Mouse (Mus musculus) gastrocnemius, postnatal 36 days (tissue): ENCODE results near the gene Lypd4. TPM values are rescaled to one million over a fixed set of nuclear protein-coding genes. Genes with fewer than 3 reads are reported as not detected.
"Not testable (repeated sequence)": the region's sequence is repeated elsewhere in the genome, so short reads cannot be mapped to it uniquely, and the experiment has no call there.

Source experiments
- DNase-seq, 2 experiments: peaks; one replicate each; pipeline ENCODE4 v3.0.0; 2022
- intact Hi-C: fragments of 180-260 bp; cut with DNase I; formaldehyde crosslinking; loops from one replicate; pipeline ENCODE4 v1.15.1; 2025
- long read RNA-seq, 2 experiments: library from polyadenylated mRNA; stranded (forward); transcript quantifications; one replicate each; pipeline ENCODE4 v2.0.0; 2021
- total RNA-seq, 2 experiments: library from RNA; stranded (reverse); gene quantifications; 2 replicates each; pipeline ENCODE4 v1.2.3; 2021

The Lypd4 gene
- not detected for total RNA-seq
- long read RNA-seq, experiment 1 = 0 reads
- long read RNA-seq, experiment 2 = 0 reads

GRCm38 (mm10) chr7:24869532-24870165 is at the start of gene Lypd4, which contains the start of gene Dmrtc2:
TSS of gene Lypd4 (minus strand) at chr7:24869941.
TSS of gene Dmrtc2 (plus strand) at chr7:24870057.
- intact Hi-C loops = no loop called here
- no peak for DNase-seq

DNA sequence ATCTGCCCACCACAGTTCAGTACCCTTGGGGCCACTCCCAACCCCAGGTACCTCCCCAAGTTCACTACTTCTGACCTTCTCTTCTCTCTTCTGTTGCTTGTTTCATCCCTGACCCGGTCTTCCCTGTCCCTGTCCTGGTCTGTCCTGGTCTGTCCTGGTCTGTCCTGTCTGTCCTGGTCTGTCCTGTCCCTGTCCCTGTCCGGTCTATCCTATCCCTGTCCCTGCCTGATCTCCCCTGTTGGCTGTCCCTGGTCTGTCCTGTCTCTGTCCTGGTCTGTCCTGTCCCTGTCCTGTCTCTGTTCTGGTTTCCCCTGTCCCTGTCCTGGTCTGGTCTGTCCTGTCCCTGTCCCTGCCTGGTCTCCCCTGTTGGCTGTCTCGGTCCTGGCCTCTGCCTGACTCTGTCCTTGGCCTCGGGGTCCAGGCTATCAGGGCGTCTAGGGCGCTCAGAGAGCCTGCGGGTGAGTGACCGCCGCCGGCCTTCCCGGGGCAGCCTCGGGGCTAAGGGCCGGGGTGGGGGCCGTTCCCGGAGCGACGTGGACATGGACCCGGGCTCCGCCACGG is 49.1 kb upstream of the Lypd4 start:
- intact Hi-C loops = no loop called here
- no peak for DNase-seq

DNA sequence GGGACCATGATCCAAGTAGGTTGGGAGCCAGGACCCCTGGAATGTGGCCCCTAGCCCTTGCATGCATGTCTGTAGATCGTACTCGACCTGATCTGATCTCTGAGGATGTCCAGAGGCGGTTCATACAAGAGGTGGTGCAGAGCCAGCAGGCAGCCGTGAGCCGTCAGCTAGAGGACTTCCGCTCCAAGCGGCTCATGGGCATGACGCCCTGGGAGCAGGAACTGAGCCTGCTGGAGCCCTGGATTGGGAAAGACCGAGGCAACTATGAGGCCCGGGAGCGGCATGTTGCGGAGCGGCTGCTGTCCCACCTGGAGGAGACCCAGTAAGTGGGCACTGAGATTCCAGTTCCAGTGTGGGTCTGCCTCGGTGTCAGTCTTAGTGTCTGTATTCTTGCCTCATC is 42.7 kb upstream of the Lypd4 start:
- no peak for DNase-seq
- intact Hi-C loops = no loop called here

- no peak for DNase-seq
- intact Hi-C loops = loop anchor here (10.0 kb wide), 1 partner anchor 168 kb away; the partner anchor contains the start of genes Grik5 and Zfp574
Observed at GRCm38 (mm10) chr7:24907211-24907748, 37.5 kb upstream of the Lypd4 start.

GRCm38 (mm10) chr7:24906551-24906950 is 36.8 kb upstream of the Lypd4 start:
- intact Hi-C loops = loop anchor here (10.0 kb wide), 1 partner anchor 168 kb away; the partner anchor contains the start of genes Grik5 and Zfp574
- DNase-seq = no peak

- no peak for DNase-seq
- intact Hi-C loops = loop anchor here (2.0 to 10.0 kb wide), 2 partner anchors 14 to 170 kb away; partner anchors contain the start of genes Grik5 and Zfp574
Observed at GRCm38 (mm10) chr7:24904936-24905335, 35.2 kb upstream of the Lypd4 start.

DNA sequence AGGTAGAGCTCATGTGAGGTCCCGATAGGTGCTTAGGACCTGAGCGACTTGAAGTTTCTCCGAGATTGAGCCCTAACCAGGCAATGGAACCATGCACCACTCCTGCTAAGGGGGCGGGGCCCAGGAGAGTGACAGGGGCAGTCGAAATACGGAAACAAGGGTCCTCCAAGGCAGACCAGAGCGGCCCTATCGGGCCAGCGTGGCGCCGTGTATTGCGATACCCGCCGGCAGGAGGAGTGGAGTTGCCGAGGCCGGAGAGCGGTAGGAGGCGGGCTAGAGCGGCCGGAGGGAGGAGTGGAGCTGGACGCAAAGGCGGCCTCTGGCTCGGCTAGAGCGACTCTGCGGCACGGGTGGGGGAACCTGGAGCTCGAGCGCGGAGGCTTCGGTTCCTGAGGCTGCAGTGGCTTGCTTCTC is 34.3 kb upstream of the Lypd4 start:
- peak; percentile 90 to 96 for DNase-seq
- intact Hi-C loops = loop anchor here (2.0 to 10.0 kb wide), 2 partner anchors 13 to 171 kb away; partner anchors contain the start of genes Grik5 and Zfp574

DNA sequence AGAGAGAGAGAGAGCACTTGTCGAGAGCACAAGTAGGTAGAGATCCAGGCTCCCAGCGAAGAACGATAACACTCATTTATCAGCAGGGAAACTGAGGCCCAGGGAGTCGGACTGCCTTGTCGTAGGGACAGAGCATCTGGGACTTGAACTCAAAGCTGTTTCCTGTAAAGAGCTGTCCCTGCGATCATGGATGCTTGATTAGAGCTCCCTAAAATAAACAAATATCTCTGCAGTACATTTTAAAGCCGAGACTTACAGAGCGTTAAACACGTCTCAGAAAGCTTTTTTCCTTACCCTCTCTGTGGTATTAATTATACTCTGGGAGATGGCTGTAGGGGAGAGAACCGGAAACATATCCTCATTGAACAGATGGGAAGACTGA is 33.7 kb upstream of the Lypd4 start:
- intact Hi-C loops = loop anchor here (10.0 kb wide), 1 partner anchor 171 kb away; the partner anchor contains the start of genes Grik5 and Zfp574
- no peak for DNase-seq

GRCm38 (mm10) chr7:24902630-24903443 is 33.1 kb upstream of the Lypd4 start, which contains the start of gene Arhgef1:
TSS of gene Arhgef1 (plus strand) at chr7:24902912.
- intact Hi-C loops = loop anchor here (10.0 kb wide), 1 partner anchor 172 kb away; the partner anchor contains the start of genes Grik5 and Zfp574
- DNase-seq = peak; percentile 53 to 58

- DNase-seq = no peak
- intact Hi-C loops = loop anchor here (10.0 kb wide), 1 partner anchor 173 kb away; the partner anchor contains the start of genes Grik5 and Zfp574
Observed at GRCm38 (mm10) chr7:24902264-24902629, 32.5 kb upstream of the Lypd4 start.

- no peak for DNase-seq
- intact Hi-C loops = loop anchor here (10.0 kb wide), 1 partner anchor 173 kb away; the partner anchor contains the start of genes Grik5 and Zfp574
Observed at GRCm38 (mm10) chr7:24901842-24902241, 32.1 kb upstream of the Lypd4 start.

- intact Hi-C loops = loop anchor here (10.0 kb wide), 1 partner anchor 174 kb away; the partner anchor contains the start of genes Grik5 and Zfp574
Observed at GRCm38 (mm10) chr7:24901114-24901513, 31.4 kb upstream of the Lypd4 start.

GRCm38 (mm10) chr7:24897959-24898358 is 28.2 kb upstream of the Lypd4 start:
- no peak for DNase-seq
- intact Hi-C loops = no loop called here

More at GRCm38 (mm10) chr7:24901114-24901513, 31.4 kb upstream of the Lypd4 start:
- DNase-seq = no peak

DNA sequence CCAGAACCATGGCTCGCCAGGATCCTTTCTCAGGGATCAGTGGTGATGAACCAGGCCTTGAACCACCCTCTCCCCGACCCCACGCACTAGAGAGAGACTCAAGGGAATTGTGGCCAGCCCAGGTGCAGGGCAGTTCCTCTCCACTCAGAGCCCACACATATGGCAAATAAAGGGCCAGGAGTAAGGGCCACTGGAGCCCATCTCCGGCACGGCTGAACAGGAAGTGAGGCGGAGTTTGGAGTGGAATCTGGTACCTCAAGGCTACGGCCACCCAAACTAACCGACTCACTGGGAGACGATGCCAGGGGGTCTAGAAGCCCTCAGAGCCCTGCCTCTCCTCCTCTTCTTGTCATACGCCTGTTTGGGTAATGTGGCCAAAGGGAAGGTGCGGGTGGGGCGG is 27.5 kb upstream of the Lypd4 start, which contains the start of gene Cd79a:
Gene Cd79a (plus strand): TSS at position 158 of the 400 bp plus-strand sequence.
- DNase-seq = no peak
- intact Hi-C loops = no loop called here

GRCm38 (mm10) chr7:24896269-24896668 is 26.5 kb upstream of the Lypd4 start:
- intact Hi-C loops = no loop called here
- no peak for DNase-seq

GRCm38 (mm10) chr7:24895749-24896148 is 26.0 kb upstream of the Lypd4 start:
- DNase-seq, intact Hi-C loops: not testable (repeated sequence)

- intact Hi-C loops = loop anchor here (2.0 to 5.0 kb wide), 2 partner anchors 60 to 77 kb away; no protein-coding TSS in a partner anchor
- no peak for DNase-seq
Observed at GRCm38 (mm10) chr7:24892125-24892583, 22.4 kb upstream of the Lypd4 start.

DNA sequence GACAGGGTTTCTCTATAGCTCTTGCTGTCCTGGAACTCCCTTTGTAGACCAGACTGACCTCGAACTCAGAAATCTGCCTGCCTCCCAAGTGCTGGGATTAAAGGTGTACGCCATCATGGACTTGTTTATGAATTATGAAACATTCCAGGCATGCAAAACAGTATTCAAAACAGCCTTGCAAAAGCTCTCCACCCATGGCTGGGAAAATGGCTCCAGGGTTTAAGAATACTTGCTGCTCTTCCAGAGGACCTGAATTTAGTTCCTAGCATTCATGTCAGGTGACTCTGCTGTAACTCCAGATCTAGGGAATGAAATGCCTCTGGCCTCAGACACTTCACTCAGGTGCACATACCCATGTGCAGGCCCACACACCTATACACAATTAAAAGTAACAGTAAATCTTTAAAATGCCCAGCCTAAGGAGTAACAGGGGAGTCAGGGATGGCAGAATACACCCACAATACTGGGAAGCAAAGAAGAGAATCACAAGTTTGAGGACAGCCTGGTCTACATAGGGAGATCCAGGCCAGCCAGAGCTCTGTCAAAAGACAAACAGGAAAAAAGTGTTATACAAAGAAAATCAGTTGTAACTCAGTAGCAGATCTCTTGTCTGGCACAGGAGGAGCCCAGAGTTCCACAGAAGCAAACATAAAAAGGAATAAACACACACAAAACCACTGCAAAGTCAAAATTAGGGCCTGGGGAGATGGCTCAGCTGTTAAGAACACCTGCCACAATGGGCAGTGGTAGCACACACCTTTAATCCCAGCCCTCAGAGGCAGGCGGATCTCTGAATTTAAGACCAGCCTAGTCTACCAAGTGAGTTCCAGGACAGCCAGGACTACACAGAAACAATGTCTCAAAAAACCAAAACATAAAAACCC is 21.7 kb upstream of the Lypd4 start:
- DNase-seq = no peak
- intact Hi-C loops = loop anchor here (2.0 to 5.0 kb wide), 3 partner anchors 13 to 77 kb away; no protein-coding TSS in a partner anchor
